Mouse (Mus musculus): Measurements from ENCODE around the gene Themis2.

The Themis2 gene

GRCm38 (mm10) chr4:132796196-132796886, at the start of gene Themis2:
Gene Themis2, minus strand, starts transcription at chr4:132796387.
- no peak for ATAC-seq (ENCODE audit: low TSS enrichment)

GRCm38 (mm10) chr4:132843705-132844071, 47.5 kb upstream of the Themis2 start:
- ATAC-seq (ENCODE audit: low TSS enrichment) = no peak

GRCm38 (mm10) chr4:132842970-132843704, 47.0 kb upstream of the Themis2 start, which contains the start of gene Ppp1r8:
Gene Ppp1r8, minus strand, starts transcription at chr4:132843169.
- ATAC-seq (ENCODE audit: low TSS enrichment) = peak; percentile 100

GRCm38 (mm10) chr4:132842281-132842906, 46.2 kb upstream of the Themis2 start:
- ATAC-seq (ENCODE audit: low TSS enrichment) = peak; percentile 41

- no peak for ATAC-seq (ENCODE audit: low TSS enrichment)
These were observed 45.3 kb upstream of the Themis2 start for GRCm38 (mm10) chr4:132841493-132841892.

GRCm38 (mm10) chr4:132823614-132824366, 27.6 kb upstream of the Themis2 start:
- ATAC-seq (ENCODE audit: low TSS enrichment) = peak; percentile 64; the same call in 1 of the 2 replicates

GRCm38 (mm10) chr4:132818442-132818841, 22.3 kb upstream of the Themis2 start:
- ATAC-seq (ENCODE audit: low TSS enrichment) = no peak

GRCm38 (mm10) chr4:132816855-132817254, 20.7 kb upstream of the Themis2 start:
- no peak for ATAC-seq (ENCODE audit: low TSS enrichment)

GRCm38 (mm10) chr4:132816404-132816803, 20.2 kb upstream of the Themis2 start:
- ATAC-seq (ENCODE audit: low TSS enrichment) = no peak

GRCm38 (mm10) chr4:132809621-132810020, 13.4 kb upstream of the Themis2 start:
- peak; percentile 97 for ATAC-seq (ENCODE audit: low TSS enrichment)

GRCm38 (mm10) chr4:132807771-132808641, 11.8 kb upstream of the Themis2 start:
- no peak for ATAC-seq (ENCODE audit: low TSS enrichment)

- no peak for ATAC-seq (ENCODE audit: low TSS enrichment)
These were observed 10.5 kb upstream of the Themis2 start for GRCm38 (mm10) chr4:132806620-132807191.

GRCm38 (mm10) chr4:132805599-132806197, 9.5 kb upstream of the Themis2 start:
- no peak for ATAC-seq (ENCODE audit: low TSS enrichment)

- ATAC-seq (ENCODE audit: low TSS enrichment) = no peak
These were observed 9.0 kb upstream of the Themis2 start for GRCm38 (mm10) chr4:132805146-132805545.

- ATAC-seq (ENCODE audit: low TSS enrichment) = no peak
These were observed 8.1 kb upstream of the Themis2 start for GRCm38 (mm10) chr4:132804331-132804730.

GRCm38 (mm10) chr4:132803876-132804275, 7.7 kb upstream of the Themis2 start:
- no peak for ATAC-seq (ENCODE audit: low TSS enrichment)

GRCm38 (mm10) chr4:132803212-132803611, 7.0 kb upstream of the Themis2 start:
- ATAC-seq (ENCODE audit: low TSS enrichment) = no peak

GRCm38 (mm10) chr4:132802171-132802637, 6.0 kb upstream of the Themis2 start:
- ATAC-seq (ENCODE audit: low TSS enrichment) = no peak

GRCm38 (mm10) chr4:132801176-132802077, 5.2 kb upstream of the Themis2 start:
- no peak for ATAC-seq (ENCODE audit: low TSS enrichment)

All from frontal cortex, adult (tissue).